Mouse (Mus musculus) spleen, postnatal 36 days (tissue): ENCODE results near the gene Olfml1.
A peak's percentile ranks its signal among the peaks of the same experiment; 100 is the strongest.

Source experiments
- DNase-seq, 2 experiments: peaks; one replicate each; pipeline ENCODE4 v3.0.0; 2022; ENCODE audit warnings: low spot score in 2 of 2, mixed read lengths in 1 of 2

The Olfml1 gene

GRCm38 (mm10) chr7:107594857-107595402 lies 27.7 kb downstream of the Olfml1 start, which contains the start of gene Ppfibp2:
Ppfibp2 (plus strand) TSS chr7:107595207.
- peak; percentile 91 to 93 for DNase-seq

- DNase-seq = no peak
These were observed 28.2 kb downstream of the Olfml1 start for GRCm38 (mm10) chr7:107595426-107595825.

GRCm38 (mm10) chr7:107596753-107597152 lies 29.5 kb downstream of the Olfml1 start:
- no peak for DNase-seq

GRCm38 (mm10) chr7:107597956-107598355 lies 30.7 kb downstream of the Olfml1 start:
- no peak for DNase-seq

- no peak for DNase-seq
These were observed 33.4 kb downstream of the Olfml1 start for GRCm38 (mm10) chr7:107600651-107601050.

- no peak for DNase-seq
These were observed 35.3 kb downstream of the Olfml1 start for GRCm38 (mm10) chr7:107602505-107602904.

GRCm38 (mm10) chr7:107602913-107603312 lies 35.7 kb downstream of the Olfml1 start:
- no peak for DNase-seq

- no peak for DNase-seq
These were observed 40.5 kb downstream of the Olfml1 start for GRCm38 (mm10) chr7:107607766-107608165.

- peak; percentile 38 to 47 for DNase-seq
These were observed 42.5 kb downstream of the Olfml1 start for GRCm38 (mm10) chr7:107609622-107610255.

- DNase-seq = no peak
These were observed 43.6 kb downstream of the Olfml1 start for GRCm38 (mm10) chr7:107610880-107611279.

GRCm38 (mm10) chr7:107618028-107618992 lies 51.1 kb downstream of the Olfml1 start:
- DNase-seq = no peak

GRCm38 (mm10) chr7:107619225-107619624 lies 52.0 kb downstream of the Olfml1 start:
- DNase-seq = no peak

- DNase-seq = no peak
These were observed 52.9 kb downstream of the Olfml1 start for GRCm38 (mm10) chr7:107620137-107620536.

GRCm38 (mm10) chr7:107624432-107624831 lies 57.2 kb downstream of the Olfml1 start:
- DNase-seq = no peak

GRCm38 (mm10) chr7:107625061-107625460 lies 57.8 kb downstream of the Olfml1 start, which contains the start of gene 5330417H12Rik:
5330417H12Rik (minus strand) TSS chr7:107625161.
- DNase-seq = no peak

- DNase-seq = no peak
These were observed 58.5 kb downstream of the Olfml1 start for GRCm38 (mm10) chr7:107625781-107626180.

- DNase-seq = peak; percentile 42 to 49
These were observed 61.1 kb downstream of the Olfml1 start for GRCm38 (mm10) chr7:107628383-107628782.

- DNase-seq = no peak
These were observed 66.0 kb downstream of the Olfml1 start for GRCm38 (mm10) chr7:107633201-107633600.

- DNase-seq = no peak
These were observed 70.2 kb downstream of the Olfml1 start for GRCm38 (mm10) chr7:107637398-107637797.

GRCm38 (mm10) chr7:107638026-107638425 lies 70.8 kb downstream of the Olfml1 start:
- no peak for DNase-seq
